Mouse (Mus musculus): ENCODE results near the gene Csad.
A peak's percentile ranks its signal among the peaks of the same experiment; 100 is the strongest.

- TF ChIP-seq CTCF (IDR thresholded peaks at IDR 0.05; ENCODE audit: low read depth) (peak; percentile 83), EP300 (IDR thresholded peaks at IDR 0.05; ENCODE audit: low read depth) (no peak)
Measured at GRCm38 (mm10) chr15:102146882-102147281, 57.6 kb downstream of the Csad start.
